Comparison of ENCODE assay signal across 8 mouse cellular contexts in the genomic region with DNA sequence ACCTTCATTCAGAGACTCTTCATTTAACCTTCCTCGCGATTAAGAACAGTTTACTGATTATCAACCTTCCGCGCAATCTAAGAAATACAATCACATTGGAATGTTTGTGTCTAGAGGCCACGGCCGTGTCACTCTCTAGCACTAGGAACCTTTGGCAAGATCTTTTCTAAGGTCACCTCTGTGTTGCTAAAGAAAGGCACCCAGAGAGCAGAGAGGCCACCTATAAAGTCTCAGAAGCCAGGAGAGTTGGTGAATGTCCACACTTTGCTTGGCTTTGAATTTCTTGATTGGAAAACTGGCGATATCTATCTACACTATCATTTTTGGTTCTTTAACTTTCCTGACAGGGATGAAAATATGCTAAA. TPM values are rescaled to one million over a fixed set of nuclear protein-coding genes. Genes with fewer than 3 reads are reported as not detected.
DNase-seq lines count a peak whose midpoint lies in the region; ATAC-seq and TF ChIP-seq lines count a peak whose summit lies in the region.
"Had no signal": no experiment of that assay in that cellular context is flagged by ENCODE, and none has a peak within 500 bp of the region (broad histone marks: within the 10 kb centered on the region; RNA-seq: fewer than 3 reads in every experiment).

No protein-coding gene starts in this region.

- H3K9me3 ChIP-seq in lung, embryonic 16.5 days (ENCODE audit: control insufficient read depth, low read length): no peaks in the 10 kb centered on the region
- no peaks in the 10 kb centered on the region for H3K9me3 ChIP-seq in forebrain, postnatal 0 days (ENCODE audit: low read length)
- H3K9me3 ChIP-seq in liver, embryonic 11.5 days (ENCODE audit: control insufficient read depth, low read length): no peaks in the 10 kb centered on the region
- H3K9me3 ChIP-seq in stomach, embryonic 14.5 days (ENCODE audit: control insufficient read depth, low read depth, low read length): no peaks in the 10 kb centered on the region

- no peaks in the 10 kb centered on the region for H3K27me3 ChIP-seq in lung, embryonic 16.5 days (ENCODE audit: control insufficient read depth, insufficient read depth, low read depth, low read length)
- H3K27me3 ChIP-seq in forebrain, postnatal 0 days (ENCODE audit: insufficient read depth, low read length): no peaks in the 10 kb centered on the region
- H3K27me3 ChIP-seq in liver, embryonic 11.5 days (replicated peaks; ENCODE audit: control insufficient read depth, insufficient read depth, low read length): peaks cover 9% of the 10 kb centered on the region
- H3K27me3 ChIP-seq in stomach, embryonic 14.5 days (ENCODE audit: control insufficient read depth, insufficient read depth, low read length): no peaks in the 10 kb centered on the region

- peak overlapping the region; percentile 22 for H3K4me3 ChIP-seq in lung, embryonic 16.5 days (ENCODE audit: low read length)
- peak overlapping the region; percentile 37 for H3K4me3 ChIP-seq in forebrain, postnatal 0 days (ENCODE audit: low read depth, low read length)
- peak overlapping the region; percentile 15; the same call in 1 of the 2 replicates for H3K4me3 ChIP-seq in liver, embryonic 11.5 days (ENCODE audit: low read depth, low read length)
- peak overlapping the region; percentile 5; the same call in 1 of the 2 replicates for H3K4me3 ChIP-seq in stomach, embryonic 14.5 days (ENCODE audit: low read depth, low read length)

- 3% methylated on average over 7 of the region's 7 CpGs for WGBS in lung, embryonic 16.5 days
- WGBS in forebrain, postnatal 0 days: 9% methylated on average over 7 of the region's 7 CpGs
- 9% methylated on average over 7 of the region's 7 CpGs for WGBS in liver, embryonic 11.5 days
- 4% methylated on average over 7 of the region's 7 CpGs for WGBS in stomach, embryonic 14.5 days

- H3K27ac ChIP-seq in lung, embryonic 16.5 days (ENCODE audit: low read length): no peak overlapping the region
- no peak overlapping the region for H3K27ac ChIP-seq in forebrain, postnatal 0 days (ENCODE audit: low read depth, low read length)
- no peak overlapping the region for H3K27ac ChIP-seq in liver, embryonic 11.5 days (ENCODE audit: low read depth, low read length)
- no peak overlapping the region for H3K27ac ChIP-seq in stomach, embryonic 14.5 days (ENCODE audit: low read length)

- peak overlapping the region; percentile 54 for H3K4me2 ChIP-seq in lung, embryonic 16.5 days (ENCODE audit: low read depth, low read length)
- H3K4me2 ChIP-seq in forebrain, postnatal 0 days (ENCODE audit: low read depth): peak overlapping the region; percentile 55
- peak overlapping the region; percentile 56 for H3K4me2 ChIP-seq in liver, embryonic 11.5 days
- H3K4me2 ChIP-seq in stomach, embryonic 14.5 days (replicated peaks; ENCODE audit: low read depth, low read length): peak overlapping the region; percentile 51

- H3K36me3 ChIP-seq in lung, embryonic 16.5 days (ENCODE audit: control insufficient read depth, insufficient read depth, low read length): no peaks in the 10 kb centered on the region
- H3K36me3 ChIP-seq in forebrain, postnatal 0 days (ENCODE audit: insufficient read depth): no peaks in the 10 kb centered on the region
- H3K36me3 ChIP-seq in liver, embryonic 11.5 days (ENCODE audit: control insufficient read depth, insufficient read depth, low read length): no peaks in the 10 kb centered on the region
- H3K36me3 ChIP-seq in stomach, embryonic 14.5 days (ENCODE audit: control insufficient read depth, insufficient read depth, low read length): no peaks in the 10 kb centered on the region

- peaks cover 3% of the 10 kb centered on the region for H3K4me1 ChIP-seq in lung, embryonic 16.5 days (replicated peaks; ENCODE audit: control insufficient read depth, insufficient read depth, low read length)
- H3K4me1 ChIP-seq in forebrain, postnatal 0 days (ENCODE audit: insufficient read depth): no peaks in the 10 kb centered on the region
- H3K4me1 ChIP-seq in liver, embryonic 11.5 days (replicated peaks; ENCODE audit: control insufficient read depth, insufficient read depth, low read length): no peaks in the 10 kb centered on the region
- 0 out of 2 replicates have a peak, but pooled peaks cover 3% of the 10 kb centered on the region for H3K4me1 ChIP-seq in stomach, embryonic 14.5 days (ENCODE audit: control insufficient read depth, insufficient read depth, low read length)

- no peak for DNase-seq in lung, adult 18-20 months
- no peak for DNase-seq in forebrain, postnatal 0 days
- no peak for DNase-seq in liver, embryonic 11.5 days (ENCODE audit: low spot score)
- DNase-seq in adrenal gland, postnatal 14 days: no peak
- DNase-seq in spleen, adult 12 weeks (ENCODE audit: low spot score): no peak

- peak overlapping the region; percentile 17; the same call in 1 of the 2 replicates for H3K9ac ChIP-seq in lung, embryonic 16.5 days (ENCODE audit: low read length)
- H3K9ac ChIP-seq in forebrain, postnatal 0 days: peak overlapping the region; percentile 46; the same call in 1 of the 2 replicates
- no peak overlapping the region for H3K9ac ChIP-seq in liver, embryonic 11.5 days (ENCODE audit: low read depth, low read length)
- no peak overlapping the region for H3K9ac ChIP-seq in stomach, embryonic 14.5 days (replicated peaks; ENCODE audit: low read depth, low read length)

- no peak; the same call in 1 of the 2 replicates for ATAC-seq in lung, embryonic 16.5 days (ENCODE audit: low read depth)
- no peak for ATAC-seq in forebrain, postnatal 0 days
- ATAC-seq in liver, embryonic 11.5 days (replicated peaks; ENCODE audit: low FRiP score): no peak
- ATAC-seq in stomach, embryonic 14.5 days (ENCODE audit: insufficient number of reproducible peaks, insufficient read depth, low FRiP score, low read depth): peak; percentile 44

- TF ChIP-seq CTCF in forebrain, postnatal 0 days (IDR thresholded peaks at IDR 0.05; ENCODE audit: low read depth): no peak

RNA-seq across cellular contexts. Expression of a gene that starts 4.2 kb away (rescaled TPM):
- polyA plus RNA-seq in lung, embryonic 16.5 days (2015; fragmentation: Nextera tagmentation; extraction: Ambion mirVana): not detected in 2 replicates
- not detected in 2 replicates for total RNA-seq in forebrain, postnatal 0 days (2014; rRNA removed)
- not detected in 2 replicates for polyA plus RNA-seq in forebrain, postnatal 0 days (2015; fragmentation: Nextera tagmentation; extraction: Ambion mirVana)
- not detected in 2 replicates for polyA plus RNA-seq in liver, embryonic 11.5 days (2014; fragmentation: Nextera tagmentation; extraction: Ambion mirVana)
- polyA plus RNA-seq in stomach, embryonic 14.5 days (2014; fragmentation: Nextera tagmentation; extraction: Ambion mirVana): not detected in 2 replicates
- not detected in 2 replicates for total RNA-seq in adrenal gland, postnatal 14 days (2021)
- polyA plus RNA-seq: inflammation-experienced regulatory T-cells, adult 6 months had no signal

RNA-seq across cellular contexts. Expression of a gene that starts 25.4 kb away (rescaled TPM):
- 5.4 and 5.8 TPM in 2 replicates for polyA plus RNA-seq in lung, embryonic 16.5 days (2015; fragmentation: Nextera tagmentation; extraction: Ambion mirVana)
- 26.5 and 32.8 TPM in 2 replicates for total RNA-seq in forebrain, postnatal 0 days (2014; rRNA removed)
- polyA plus RNA-seq in forebrain, postnatal 0 days (2015; fragmentation: Nextera tagmentation; extraction: Ambion mirVana): 9.9 and 14.4 TPM in 2 replicates
- polyA plus RNA-seq in liver, embryonic 11.5 days (2014; fragmentation: Nextera tagmentation; extraction: Ambion mirVana): 2.6 TPM in 2 replicates
- polyA plus RNA-seq in stomach, embryonic 14.5 days (2014; fragmentation: Nextera tagmentation; extraction: Ambion mirVana): 10.1 and 10.9 TPM in 2 replicates
- 4.5 and 5.4 TPM in 2 replicates for total RNA-seq in adrenal gland, postnatal 14 days (2021)

RNA-seq across cellular contexts. Expression of a gene that starts 32.1 kb away (rescaled TPM):
- polyA plus RNA-seq in lung, embryonic 16.5 days (2015; fragmentation: Nextera tagmentation; extraction: Ambion mirVana): 14.8 and 14.9 TPM in 2 replicates
- total RNA-seq in forebrain, postnatal 0 days (2014; rRNA removed): 20.8 and 24.6 TPM in 2 replicates
- 17.9 and 19.1 TPM in 2 replicates for polyA plus RNA-seq in forebrain, postnatal 0 days (2015; fragmentation: Nextera tagmentation; extraction: Ambion mirVana)
- 8.3 and 8.6 TPM in 2 replicates for polyA plus RNA-seq in liver, embryonic 11.5 days (2014; fragmentation: Nextera tagmentation; extraction: Ambion mirVana)
- 23.2 and 24.9 TPM in 2 replicates for polyA plus RNA-seq in stomach, embryonic 14.5 days (2014; fragmentation: Nextera tagmentation; extraction: Ambion mirVana)
- total RNA-seq in adrenal gland, postnatal 14 days (2021): 3.1 and 3.4 TPM in 2 replicates

Comparison
In these comparisons a context has a peak if more than half of its experiments do, and no peak if none do; other contexts are left out.
1. H3K9ac ChIP-seq: peak in lung, embryonic 16.5 days (single experiment) and forebrain, postnatal 0 days (single experiment); none in liver, embryonic 11.5 days (single experiment) and stomach, embryonic 14.5 days (single experiment).
2. Peak in every context shown above with its lines, with median percentiles within 50 percentile points of each other: H3K4me2 ChIP-seq and H3K4me3 ChIP-seq.